Mouse (Mus musculus): ENCODE measurements around the gene Olfr736. TPM values are rescaled to one million over a fixed set of nuclear protein-coding genes. Genes with fewer than 3 reads are reported as not detected.

The Olfr736 gene
- not detected for total RNA-seq (2021)
- long read RNA-seq, experiment 1 = 0 reads
- long read RNA-seq, experiment 2 = 0 reads

DNA sequence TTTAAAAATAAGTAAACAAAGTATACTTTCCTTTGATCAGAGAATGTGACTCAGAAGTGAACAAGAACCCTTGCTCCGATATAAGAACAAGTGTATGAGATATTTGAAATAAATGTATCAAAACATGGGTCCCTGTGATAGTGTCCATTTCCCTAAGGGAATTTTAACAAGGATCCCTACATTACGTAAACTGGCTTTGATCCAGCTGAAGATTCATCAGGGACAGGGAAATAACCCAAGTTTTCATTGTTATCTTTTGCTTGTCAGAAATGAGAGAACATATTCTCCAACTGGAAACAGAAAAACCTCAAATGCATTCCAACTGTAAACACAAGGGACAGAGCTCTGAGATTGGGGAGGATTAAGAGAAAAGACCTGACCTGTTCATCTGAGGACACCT is at the start of gene Olfr736:
Olfr736 (plus strand) TSS at position 301 of the 400 bp plus-strand sequence.
- no peak within 1 kb of the TSS for H3K4me3 ChIP-seq
- TF ChIP-seq CTCF (conservative IDR thresholded peaks at IDR 0.05) = no peak
- H3K27ac ChIP-seq = no peak within 1 kb of the TSS
- no peak for DNase-seq (ENCODE audit: low spot score in 2 of 2)

DNA sequence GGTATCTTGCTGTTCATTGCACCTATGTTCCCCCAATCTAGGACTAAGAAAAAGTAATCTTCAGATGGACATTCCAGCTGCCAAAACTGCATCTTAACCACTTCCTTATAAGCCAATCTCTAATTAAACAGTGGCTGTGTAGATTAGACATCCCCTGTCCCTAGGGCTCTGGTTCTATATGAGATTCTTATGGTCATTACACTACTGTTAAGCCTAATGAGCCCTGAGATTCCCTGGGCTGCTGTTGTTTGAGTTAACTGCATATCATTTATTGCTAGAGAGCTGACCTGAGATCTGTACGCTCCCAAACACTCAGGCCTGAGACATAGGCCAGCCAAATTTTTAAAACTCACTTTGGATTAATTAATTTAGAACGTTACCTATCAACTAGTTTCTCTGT is 32.2 kb upstream of the Olfr736 start, which contains the start of gene Olfr735:
Olfr735 (minus strand) TSS at position 77 of the 400 bp plus-strand sequence.
- DNase-seq (ENCODE audit: low spot score in 2 of 2) = no peak
- H3K27ac ChIP-seq = no peak within 1 kb of the TSS
- H3K4me3 ChIP-seq = no peak within 1 kb of the TSS
- no peak for TF ChIP-seq CTCF (conservative IDR thresholded peaks at IDR 0.05)

- peak; percentile 53 for TF ChIP-seq CTCF (conservative IDR thresholded peaks at IDR 0.05)
- DNase-seq (ENCODE audit: low spot score in 2 of 2) = no peak
- Histone ChIP-seq H3K4me3 (no peak overlapping the region), H3K27ac (no peak overlapping the region)
Measured at GRCm38 (mm10) chr14:50352438-50352837, 28.5 kb upstream of the Olfr736 start.

DNA sequence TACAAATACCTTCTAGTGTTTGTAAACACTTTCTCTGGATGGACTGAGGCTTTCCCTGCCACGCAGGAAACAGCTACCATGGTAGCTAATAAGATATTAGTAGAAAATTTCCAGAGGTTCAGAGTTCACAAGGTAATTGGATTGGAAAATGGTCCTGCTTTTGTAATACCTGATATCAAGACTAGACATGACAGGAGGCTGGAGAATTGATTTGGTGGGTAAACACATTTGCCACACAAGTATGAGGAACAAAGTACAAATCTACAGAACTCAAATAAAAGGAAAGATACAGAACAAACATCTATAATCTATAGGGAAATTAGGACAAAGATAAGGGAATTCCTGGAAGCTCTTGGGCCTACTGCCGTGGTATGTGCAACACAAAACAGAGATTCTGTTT is 24.2 kb upstream of the Olfr736 start:
- no peak overlapping the region for H3K4me3 ChIP-seq
- H3K27ac ChIP-seq = no peak overlapping the region
- DNase-seq (ENCODE audit: low spot score in 2 of 2) = no peak
- no peak for TF ChIP-seq CTCF (conservative IDR thresholded peaks at IDR 0.05)

DNA sequence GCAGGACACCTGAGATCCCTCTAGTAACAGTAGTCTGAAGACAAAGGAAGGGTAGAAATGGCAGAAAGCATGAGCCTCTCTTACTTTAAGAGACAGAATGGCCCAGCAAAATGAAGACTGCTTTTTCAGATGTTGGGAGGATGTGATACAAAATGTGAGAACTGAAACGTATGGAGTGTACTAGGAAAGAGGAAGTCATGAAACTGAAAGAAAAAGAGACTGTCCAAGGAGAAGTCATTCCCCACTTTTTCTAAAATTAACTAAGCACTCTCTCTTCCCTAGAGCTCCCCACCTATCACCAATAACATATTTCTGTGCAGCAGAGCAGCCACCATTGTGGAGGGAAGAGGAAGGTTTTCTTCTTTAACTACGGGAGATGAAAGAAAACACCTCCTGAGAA is 23.4 kb upstream of the Olfr736 start, which contains the start of gene Tlr11:
Tlr11 (plus strand) TSS at position 322 of the 400 bp plus-strand sequence.
- no peak within 1 kb of the TSS for H3K27ac ChIP-seq
- no peak for DNase-seq (ENCODE audit: low spot score in 2 of 2)
- H3K4me3 ChIP-seq = no peak within 1 kb of the TSS
- no peak for TF ChIP-seq CTCF (conservative IDR thresholded peaks at IDR 0.05)

DNA sequence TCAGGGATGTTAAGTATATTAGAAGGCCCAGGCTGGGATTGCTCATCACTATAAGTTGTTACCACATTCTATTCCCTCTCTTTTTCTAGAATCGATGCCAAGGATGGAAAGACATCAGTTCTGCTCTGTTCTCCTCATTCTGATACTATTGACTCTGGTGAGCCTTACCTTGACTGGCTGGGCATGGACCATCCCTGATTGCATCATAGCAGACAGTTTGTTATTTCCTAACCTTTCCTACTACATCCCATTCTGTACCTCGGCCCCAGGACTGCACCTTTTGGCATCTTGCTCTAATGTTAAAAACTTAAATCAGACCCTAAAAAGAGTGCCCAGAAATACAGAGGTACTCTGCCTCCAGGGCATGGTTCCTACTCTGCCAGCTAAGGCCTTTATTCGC is 20.5 kb upstream of the Olfr736 start:
- H3K27ac ChIP-seq = no peak overlapping the region
- no peak overlapping the region for H3K4me3 ChIP-seq
- no peak for TF ChIP-seq CTCF (conservative IDR thresholded peaks at IDR 0.05)
- DNase-seq (ENCODE audit: low spot score in 2 of 2) = no peak

DNA sequence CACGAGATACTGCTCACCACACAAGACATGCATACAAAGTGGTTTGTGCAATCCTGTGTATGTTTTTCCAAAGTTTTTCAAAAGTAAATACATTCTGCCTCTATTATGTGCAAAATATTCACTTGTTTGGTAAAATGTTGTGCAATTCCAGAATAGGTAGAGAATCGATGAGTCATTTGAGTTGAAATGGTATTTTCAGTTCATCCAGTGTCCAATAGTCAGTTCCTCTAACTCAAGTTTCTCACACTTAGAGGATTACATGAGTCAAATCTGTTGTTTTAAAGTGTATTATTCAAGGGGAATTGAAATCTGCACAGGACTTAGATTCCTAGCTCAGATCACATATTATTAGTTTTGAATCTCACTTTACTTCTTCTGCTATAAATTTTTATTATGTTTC is 17.4 kb upstream of the Olfr736 start:
- TF ChIP-seq CTCF (conservative IDR thresholded peaks at IDR 0.05) = no peak
- Histone ChIP-seq H3K4me3 (no peak overlapping the region), H3K27ac (no peak overlapping the region)
- no peak for DNase-seq (ENCODE audit: low spot score in 2 of 2)

DNA sequence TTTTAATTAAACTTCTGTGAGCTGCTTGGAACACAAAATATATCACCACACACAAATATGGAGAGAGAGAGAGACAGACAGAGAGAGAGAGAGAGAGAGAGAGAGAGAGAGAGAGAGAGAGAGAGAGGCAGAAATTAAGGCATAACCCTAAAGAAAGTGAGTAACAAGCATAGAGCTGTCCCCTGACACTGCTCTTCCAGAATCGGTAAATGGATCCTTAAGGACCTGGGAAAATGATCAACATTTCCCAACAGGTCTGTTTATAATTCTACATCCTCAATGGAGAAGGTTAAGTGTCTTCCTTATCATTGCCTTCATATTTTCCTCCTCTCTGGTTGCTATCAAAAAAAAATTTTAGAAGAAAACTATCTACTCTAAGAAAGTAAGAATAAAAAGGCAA is 26.3 kb downstream of the Olfr736 start, which contains the start of gene Olfr738:
Olfr738 (plus strand) TSS at position 301 of the 400 bp plus-strand sequence.
- TF ChIP-seq CTCF (conservative IDR thresholded peaks at IDR 0.05) = no peak

DNA sequence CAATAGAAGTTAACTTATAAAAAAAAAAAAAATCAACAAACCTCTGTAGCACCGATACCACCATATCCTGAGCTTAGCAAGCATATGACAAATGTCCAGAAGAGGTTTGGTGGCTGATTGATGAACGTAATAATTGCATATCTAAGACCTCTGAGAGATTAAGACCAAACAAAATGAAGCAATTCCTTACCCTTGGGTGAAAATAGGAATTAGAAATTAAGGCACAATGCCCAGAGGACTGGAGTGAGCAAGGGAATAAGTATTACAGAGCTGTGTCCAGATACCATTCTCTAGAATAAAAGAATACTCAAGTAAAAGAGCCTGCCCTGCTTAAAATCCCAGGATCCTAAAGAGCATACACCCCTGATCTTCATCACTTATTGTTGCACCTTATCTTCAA is 37.4 kb downstream of the Olfr736 start, which contains the start of gene Olfr739:
Olfr739 (plus strand) TSS at position 301 of the 400 bp plus-strand sequence.
- DNase-seq (ENCODE audit: low spot score in 2 of 2) = no peak
- no peak within 1 kb of the TSS for H3K27ac ChIP-seq
- no peak for TF ChIP-seq CTCF (conservative IDR thresholded peaks at IDR 0.05)
- no peak within 1 kb of the TSS for H3K4me3 ChIP-seq

More for the DNA sequence above, 26.3 kb downstream of the Olfr736 start, which contains the start of gene Olfr738:
- Histone ChIP-seq H3K4me3 (no peak within 1 kb of the TSS), H3K27ac (no peak within 1 kb of the TSS)
- DNase-seq (ENCODE audit: low spot score in 2 of 2) = no peak

Other genes starting within 250 kb of the Olfr736 start
- not detected for gene Olfr728, start 238.5 kb upstream of the Olfr736 start, total RNA-seq (2021)
- gene Olfr729, start 228.3 kb upstream of the Olfr736 start, total RNA-seq (2021) = not detected
- not detected for gene Olfr730, start 193.0 kb upstream of the Olfr736 start, total RNA-seq (2021)
- gene Olfr731, start 139.3 kb upstream of the Olfr736 start, total RNA-seq (2021) = not detected
- not detected for gene Olfr732, start 97.0 kb upstream of the Olfr736 start, total RNA-seq (2021)
- not detected for gene Olfr733, start 79.6 kb upstream of the Olfr736 start, total RNA-seq (2021)
- not detected for gene Olfr734, start 54.4 kb upstream of the Olfr736 start, total RNA-seq (2021)
- not detected for gene Olfr735, start 32.3 kb upstream of the Olfr736 start, total RNA-seq (2021)
- not detected for gene Tlr11, start 23.2 kb upstream of the Olfr736 start, total RNA-seq (2021)
- gene Olfr738, start 26.4 kb downstream of the Olfr736 start, total RNA-seq (2021) = not detected
- not detected for gene Olfr739, start 37.5 kb downstream of the Olfr736 start, total RNA-seq (2021)
- gene Olfr740, start 64.4 kb downstream of the Olfr736 start, total RNA-seq (2021) = not detected
- gene Olfr741, start 91.6 kb downstream of the Olfr736 start, total RNA-seq (2021) = not detected
- gene Olfr742, start 122.4 kb downstream of the Olfr736 start, total RNA-seq (2021) = not detected
- gene Olfr743, start 140.7 kb downstream of the Olfr736 start, total RNA-seq (2021) = not detected
- not detected for gene Olfr744, start 233.7 kb downstream of the Olfr736 start, total RNA-seq (2021)

Data from layer of hippocampus, adult 2 months (tissue).